Mouse (Mus musculus): ENCODE measurements around the gene Kat2b. TPM values are rescaled to one million over a fixed set of nuclear protein-coding genes. Genes with fewer than 3 reads are reported as not detected.
"Not testable (repeated sequence)": the region's sequence is repeated elsewhere in the genome, so short reads cannot be mapped to it uniquely, and the experiment has no call there.

Gene Kat2b
- 5.5 and 6.0 TPM in 2 replicates for polyA plus RNA-seq (2015; fragmentation: Nextera tagmentation; extraction: Ambion mirVana)

DNA sequence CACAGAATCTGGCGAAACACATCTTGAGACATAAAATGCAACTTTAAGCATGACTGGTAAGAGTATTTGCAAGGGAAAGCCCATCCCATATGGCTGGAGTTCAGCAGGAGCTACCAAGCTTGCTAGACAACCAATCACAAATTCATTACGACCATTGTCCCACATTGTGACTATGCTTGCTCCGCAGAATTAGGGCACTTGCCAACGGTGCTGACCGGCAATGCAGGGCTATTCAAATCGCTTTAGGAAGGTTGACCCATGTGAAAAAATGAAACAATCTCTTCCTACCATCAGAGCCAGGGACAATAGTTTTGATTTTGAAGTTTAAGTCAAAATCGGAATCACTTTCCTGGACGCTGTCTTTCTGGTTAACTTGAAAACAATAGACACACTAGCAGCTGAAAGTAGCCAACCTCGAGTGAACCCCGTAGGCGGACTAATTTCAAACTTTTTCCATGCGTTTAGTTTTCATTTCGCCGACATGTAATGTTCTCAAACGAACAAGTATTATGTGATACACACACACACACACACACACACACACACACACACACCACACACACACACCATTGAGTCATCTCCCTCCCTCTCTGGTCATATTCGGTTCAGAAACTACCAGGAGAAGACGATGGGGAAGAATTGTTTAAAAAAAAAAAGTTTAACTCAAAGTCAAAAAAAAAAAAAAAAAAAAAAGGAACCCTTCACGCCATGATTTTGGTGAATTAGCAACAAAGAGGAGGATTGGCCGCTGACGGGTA lies at the start of gene Kat2b:
Gene Kat2b, plus strand, starts transcription at position 701 of the 758 bp plus-strand sequence.
- ATAC-seq (ENCODE audit: low FRiP score), result no peak
- WGBS, result under 1% methylated on average over 20 of the region's 20 CpGs
- peak within 1 kb of the TSS; percentile 92 for H3K27ac ChIP-seq (replicated peaks)
- H3K27me3 ChIP-seq (replicated peaks), result no peaks in the 10 kb centered on the region
- H3K4me1 ChIP-seq, result peaks cover 31% of the 10 kb centered on the region
- H3K4me3 ChIP-seq (replicated peaks), result peak within 1 kb of the TSS; percentile 67
- H3K9ac ChIP-seq (replicated peaks), result peak within 1 kb of the TSS; percentile 89
- no peaks in the 10 kb centered on the region for H3K36me3 ChIP-seq
- H3K4me2 ChIP-seq, result peak within 1 kb of the TSS; percentile 83
- H3K9me3 ChIP-seq (replicated peaks), result no peaks in the 10 kb centered on the region

DNA sequence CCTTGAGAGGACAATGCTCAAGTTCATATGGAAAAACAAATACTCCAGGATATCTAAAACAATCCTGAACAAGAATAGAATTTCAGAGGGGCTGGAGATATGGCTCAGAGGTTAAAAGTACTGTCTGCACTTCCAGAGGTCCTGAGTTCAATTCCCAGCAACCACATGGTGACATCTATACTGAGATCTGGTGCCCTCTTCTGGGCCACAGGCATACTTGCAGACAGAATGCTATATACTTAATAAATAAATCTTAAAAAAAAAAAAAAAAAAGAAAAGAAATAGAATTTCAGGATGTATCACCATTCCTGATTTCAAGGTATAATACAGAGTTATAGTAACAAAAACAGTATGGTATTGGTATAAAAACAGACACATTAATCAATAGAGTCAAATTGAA lies 47.3 kb upstream of the Kat2b start:
- Histone ChIP-seq H3K27ac (replicated peaks) (no peak overlapping the region), H3K36me3 (peaks cover 12% of the 10 kb centered on the region; the same call in 1 of the 2 replicates), H3K4me3 (replicated peaks) (no peak overlapping the region), H3K4me2 (no peak overlapping the region), H3K9ac (replicated peaks) (no peak overlapping the region), H3K9me3 (replicated peaks) (no peaks in the 10 kb centered on the region), H3K27me3 (replicated peaks) (no peaks in the 10 kb centered on the region), H3K4me1 (no peaks in the 10 kb centered on the region)
- ATAC-seq (ENCODE audit: low FRiP score), result no peak

- Histone ChIP-seq H3K27me3 (replicated peaks) (no peaks in the 10 kb centered on the region), H3K4me1 (no peaks in the 10 kb centered on the region), H3K36me3 (peaks cover 5% of the 10 kb centered on the region; the same call in 1 of the 2 replicates), H3K9me3 (replicated peaks) (no peaks in the 10 kb centered on the region), H3K27ac (replicated peaks) (no peak overlapping the region), H3K9ac (replicated peaks) (no peak overlapping the region), H3K4me2 (no peak overlapping the region), H3K4me3 (replicated peaks) (no peak overlapping the region)
- no peak for ATAC-seq (ENCODE audit: low FRiP score)
These were observed 46.2 kb upstream of the Kat2b start for GRCm38 (mm10) chr17:53520509-53520908.

- no peak overlapping the region for H3K4me3 ChIP-seq (replicated peaks)
- no peaks in the 10 kb centered on the region for H3K36me3 ChIP-seq
- no peaks in the 10 kb centered on the region for H3K4me1 ChIP-seq
- 88% methylated on average over 2 of the region's 2 CpGs for WGBS
- H3K27ac ChIP-seq (replicated peaks), result no peak overlapping the region
- H3K4me2 ChIP-seq, result no peak overlapping the region
- no peaks in the 10 kb centered on the region for H3K9me3 ChIP-seq (replicated peaks)
- no peaks in the 10 kb centered on the region for H3K27me3 ChIP-seq (replicated peaks)
- no peak overlapping the region for H3K9ac ChIP-seq (replicated peaks)
- ATAC-seq (ENCODE audit: low FRiP score), result no peak
These were observed 38.6 kb upstream of the Kat2b start for GRCm38 (mm10) chr17:53528034-53528433.

GRCm38 (mm10) chr17:53531160-53531559 lies 35.5 kb upstream of the Kat2b start:
- Histone ChIP-seq H3K4me1 (no peaks in the 10 kb centered on the region), H3K36me3 (no peaks in the 10 kb centered on the region), H3K27me3 (replicated peaks) (no peaks in the 10 kb centered on the region), H3K4me2 (no peak overlapping the region), H3K9me3 (replicated peaks) (no peaks in the 10 kb centered on the region), H3K4me3 (replicated peaks) (no peak overlapping the region), H3K9ac (replicated peaks) (no peak overlapping the region), H3K27ac (replicated peaks) (no peak overlapping the region)
- no peak for ATAC-seq (ENCODE audit: low FRiP score)
- 58% methylated on average over 2 of the region's 2 CpGs for WGBS

DNA sequence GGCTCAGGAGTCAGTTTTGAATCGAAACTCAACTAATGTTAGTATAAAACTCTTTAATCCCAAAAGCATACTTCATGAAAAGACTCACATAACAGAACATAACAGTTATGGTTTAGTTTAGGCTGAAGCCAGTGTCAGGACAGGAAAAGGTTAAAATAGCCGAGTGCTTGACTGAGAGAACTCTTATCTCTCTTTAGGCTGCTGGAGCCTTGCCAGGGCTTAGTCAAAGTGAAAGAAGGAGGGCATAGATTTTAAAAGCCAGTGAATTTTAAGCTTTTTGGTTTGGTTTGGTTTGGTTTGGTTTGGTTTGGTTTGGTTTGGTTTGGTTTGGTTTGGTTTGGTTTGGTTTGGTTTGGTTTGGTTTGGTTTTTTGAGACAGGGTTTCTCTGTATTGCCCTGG lies 34.2 kb upstream of the Kat2b start:
- Histone ChIP-seq H3K27me3 (replicated peaks) (no peaks in the 10 kb centered on the region), H3K9ac (replicated peaks) (no peak overlapping the region), H3K9me3 (replicated peaks) (no peaks in the 10 kb centered on the region), H3K4me3 (replicated peaks) (no peak overlapping the region), H3K36me3 (no peaks in the 10 kb centered on the region), H3K4me2 (no peak overlapping the region), H3K27ac (replicated peaks) (no peak overlapping the region), H3K4me1 (no peaks in the 10 kb centered on the region)
- 79% methylated on average over 2 of the region's 2 CpGs for WGBS
- ATAC-seq (ENCODE audit: low FRiP score), result no peak

DNA sequence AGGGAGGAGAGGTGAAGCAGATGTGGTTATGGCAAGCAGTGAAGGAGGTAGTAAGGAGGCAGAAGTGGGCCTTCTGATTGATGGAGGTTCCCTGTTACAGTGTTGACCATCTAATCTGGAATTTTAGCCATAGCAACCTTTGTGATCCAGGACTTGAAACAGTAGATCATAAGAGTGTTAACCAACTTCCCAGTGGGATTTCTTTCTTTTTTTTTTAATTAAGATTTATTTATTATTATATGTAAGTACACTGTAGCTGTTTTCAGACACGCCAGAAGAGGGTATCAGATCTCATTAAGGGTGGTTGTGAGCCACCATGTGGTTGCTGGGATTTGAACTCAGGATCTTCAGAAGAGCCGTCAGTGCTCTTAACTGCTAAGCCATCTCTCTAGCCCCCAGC lies 27.3 kb upstream of the Kat2b start, which contains the start of gene Pp2d1:
Gene Pp2d1, minus strand, starts transcription at position 101 of the 400 bp plus-strand sequence.
- not testable (repeated sequence) for H3K27me3 ChIP-seq (replicated peaks); H3K27ac ChIP-seq (replicated peaks); H3K4me2 ChIP-seq; ATAC-seq (ENCODE audit: low FRiP score); H3K36me3 ChIP-seq; H3K9me3 ChIP-seq (replicated peaks); H3K4me1 ChIP-seq; H3K9ac ChIP-seq (replicated peaks); H3K4me3 ChIP-seq (replicated peaks)
- WGBS, result 87% methylated on average over 2 of the region's 2 CpGs

DNA sequence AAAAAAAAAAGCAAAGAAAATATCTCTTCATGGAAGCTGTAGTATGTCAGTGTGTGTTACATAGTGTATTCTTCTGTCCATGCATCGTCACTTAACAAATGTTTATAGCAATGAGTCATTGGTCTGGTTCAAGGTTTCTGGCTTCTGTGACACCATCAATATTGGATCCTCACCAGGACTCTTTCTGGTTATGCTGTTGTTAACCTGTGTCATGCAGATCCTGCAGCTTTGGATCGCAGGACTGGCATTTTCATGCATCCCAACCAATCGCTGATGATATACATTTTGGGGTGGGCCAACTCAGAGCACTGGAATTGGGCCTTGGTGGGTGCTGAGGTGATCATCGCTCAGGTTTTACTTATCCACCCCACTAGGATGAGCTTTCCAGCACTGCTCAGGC lies 24.1 kb upstream of the Kat2b start:
- Histone ChIP-seq H3K9ac (replicated peaks) (no peak overlapping the region), H3K4me1 (no peaks in the 10 kb centered on the region), H3K27me3 (replicated peaks) (no peaks in the 10 kb centered on the region), H3K4me3 (replicated peaks) (no peak overlapping the region), H3K36me3 (no peaks in the 10 kb centered on the region), H3K4me2 (no peak overlapping the region), H3K9me3 (replicated peaks) (no peaks in the 10 kb centered on the region), H3K27ac (replicated peaks) (no peak overlapping the region)
- 97% methylated on average over 4 of the region's 4 CpGs for WGBS
- ATAC-seq (ENCODE audit: low FRiP score), result no peak

DNA sequence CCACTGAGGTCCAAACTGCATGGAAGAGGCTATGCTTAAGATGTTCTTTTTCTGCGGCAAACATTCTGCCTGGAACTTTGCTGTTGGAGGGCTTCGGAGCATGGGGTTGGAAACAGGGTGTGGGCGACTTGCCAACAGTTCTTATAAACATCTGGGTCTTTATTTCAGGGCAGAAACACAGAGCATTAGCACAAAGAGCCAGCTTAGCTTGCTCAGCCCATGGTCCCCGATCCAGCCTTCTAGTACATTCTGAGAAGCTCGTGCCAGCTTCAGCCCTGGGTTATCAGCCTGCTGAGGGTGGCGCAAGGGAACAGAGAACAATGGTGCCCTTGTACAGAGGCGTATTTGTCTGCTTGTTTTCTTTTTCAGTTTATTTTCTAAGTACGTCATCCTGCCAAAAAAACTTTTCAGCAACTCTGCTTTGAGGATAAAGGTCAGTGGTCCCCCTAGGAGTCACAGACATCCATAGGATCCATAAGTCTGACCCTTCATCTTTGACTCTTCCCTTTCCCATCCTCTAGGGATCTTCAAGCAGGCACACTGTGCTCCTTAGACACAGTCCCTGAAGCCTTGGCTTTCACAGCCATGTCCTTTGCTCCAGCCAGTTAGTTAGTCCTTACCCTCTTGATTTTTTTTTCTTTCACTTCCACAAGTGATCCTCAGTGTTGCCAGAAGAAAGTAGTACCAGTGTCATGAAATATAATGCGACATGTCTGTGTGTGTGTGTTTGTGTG lies 22.9 kb upstream of the Kat2b start:
- H3K27me3 ChIP-seq (replicated peaks), result no peaks in the 10 kb centered on the region
- H3K9ac ChIP-seq (replicated peaks), result no peak overlapping the region
- ATAC-seq (ENCODE audit: low FRiP score), result no peak
- H3K36me3 ChIP-seq, result no peaks in the 10 kb centered on the region
- H3K9me3 ChIP-seq (replicated peaks), result no peaks in the 10 kb centered on the region
- H3K4me1 ChIP-seq, result no peaks in the 10 kb centered on the region
- WGBS, result 70% methylated on average over 9 of the region's 9 CpGs
- no peak overlapping the region for H3K27ac ChIP-seq (replicated peaks)
- H3K4me3 ChIP-seq (replicated peaks), result no peak overlapping the region
- no peak overlapping the region for H3K4me2 ChIP-seq

DNA sequence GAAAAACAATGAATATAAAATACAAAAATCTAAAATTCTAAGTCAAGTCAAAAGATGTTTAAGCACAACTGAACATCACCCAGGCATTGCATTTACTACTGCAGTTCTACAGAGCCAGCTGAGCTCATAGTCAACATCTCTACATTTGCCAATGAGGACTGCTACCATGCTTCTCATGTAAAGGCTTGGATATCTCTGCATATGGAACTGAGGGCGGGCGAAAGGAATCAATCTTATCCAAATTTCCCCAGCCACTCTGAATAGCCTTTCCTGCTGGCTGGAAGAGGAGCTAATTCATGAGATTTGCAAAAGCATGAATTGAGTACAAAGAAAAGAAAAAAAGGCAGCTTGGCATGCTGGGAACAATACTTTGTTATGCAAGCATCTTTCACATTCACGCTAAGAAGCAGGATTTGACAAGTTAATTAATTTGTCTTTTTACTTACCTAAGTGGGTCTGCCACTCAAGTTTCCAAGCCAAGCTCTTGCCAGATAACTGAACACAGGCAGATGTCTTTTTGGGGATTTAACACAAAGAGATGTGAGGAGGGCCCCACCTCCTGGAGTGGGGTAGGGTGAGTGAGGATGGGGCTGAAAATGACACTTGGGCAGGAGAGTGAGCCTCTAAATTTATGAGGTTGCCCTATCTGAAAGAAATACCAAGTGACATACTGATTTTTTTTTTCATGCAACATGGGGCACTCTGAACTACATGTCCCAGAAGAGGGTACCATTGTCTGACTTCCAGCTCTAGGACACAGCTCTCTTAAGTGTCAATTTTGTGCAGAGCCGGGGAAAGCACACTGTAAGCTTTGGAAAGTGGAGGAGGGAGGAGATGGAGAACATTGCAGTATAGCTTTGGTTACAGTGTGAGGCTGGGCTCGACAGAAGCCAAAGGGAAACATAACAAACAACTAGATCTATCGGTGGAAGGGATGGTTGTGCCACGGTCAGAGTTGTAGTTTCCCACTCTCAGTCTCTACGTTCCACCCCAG lies 15.1 kb upstream of the Kat2b start:
- H3K27me3 ChIP-seq (replicated peaks), result no peaks in the 10 kb centered on the region
- H3K27ac ChIP-seq (replicated peaks), result no peak overlapping the region
- H3K4me2 ChIP-seq, result no peak overlapping the region
- H3K9ac ChIP-seq (replicated peaks), result no peak overlapping the region
- no peaks in the 10 kb centered on the region for H3K36me3 ChIP-seq
- H3K9me3 ChIP-seq (replicated peaks), result no peaks in the 10 kb centered on the region
- WGBS, result 61% methylated on average over 8 of the region's 8 CpGs
- no peak for ATAC-seq (ENCODE audit: low FRiP score)
- H3K4me1 ChIP-seq, result no peaks in the 10 kb centered on the region
- H3K4me3 ChIP-seq (replicated peaks), result no peak overlapping the region

DNA sequence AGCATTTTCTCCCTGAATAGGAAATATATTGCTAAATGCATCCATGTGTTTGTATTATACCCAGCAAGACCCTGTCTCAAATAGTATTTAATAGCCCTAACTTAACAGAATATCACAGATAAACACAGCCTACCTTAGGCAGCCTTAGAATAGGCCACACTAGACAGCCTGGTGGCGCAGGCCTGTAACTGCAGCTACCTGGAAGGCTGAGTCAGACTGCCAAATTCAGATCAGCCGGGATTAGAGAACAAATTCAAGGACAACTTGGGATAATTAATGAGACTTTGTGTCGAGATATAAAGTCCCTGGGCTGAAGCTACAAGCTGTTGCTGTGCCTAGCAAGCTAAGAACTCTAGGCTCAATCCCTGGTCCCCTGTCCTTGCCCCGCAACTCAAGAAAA lies 12.6 kb upstream of the Kat2b start:
- Histone ChIP-seq H3K36me3 (no peaks in the 10 kb centered on the region), H3K4me1 (no peaks in the 10 kb centered on the region), H3K27ac (replicated peaks) (no peak overlapping the region), H3K9me3 (replicated peaks) (no peaks in the 10 kb centered on the region), H3K9ac (replicated peaks) (no peak overlapping the region), H3K27me3 (replicated peaks) (no peaks in the 10 kb centered on the region), H3K4me2 (no peak overlapping the region), H3K4me3 (replicated peaks) (no peak overlapping the region)
- ATAC-seq (ENCODE audit: low FRiP score), result no peak
- WGBS, result 75% methylated on average over 4 of the region's 4 CpGs

All from neural tube, embryonic 15.5 days (tissue).